Mouse (Mus musculus): ENCODE data around the gene Olfr112.
"Not testable (repeated sequence)": the region's sequence is repeated elsewhere in the genome, so short reads cannot be mapped to it uniquely, and the experiment has no call there.

Olfr112 gene

GRCm38 (mm10) chr17:37569351-37569750 is at the start of gene Olfr112:
TSS of gene Olfr112 (minus strand) at chr17:37569451.
- DNase-seq (ENCODE audit: inconsistent ontology term) = no peak

- no peak for DNase-seq (ENCODE audit: inconsistent ontology term)
These were observed 23.4 kb upstream of the Olfr112 start, which contains the start of gene Olfr114 for GRCm38 (mm10) chr17:37592643-37593042. TSS of gene Olfr114 (minus strand) at chr17:37592743.

DNA sequence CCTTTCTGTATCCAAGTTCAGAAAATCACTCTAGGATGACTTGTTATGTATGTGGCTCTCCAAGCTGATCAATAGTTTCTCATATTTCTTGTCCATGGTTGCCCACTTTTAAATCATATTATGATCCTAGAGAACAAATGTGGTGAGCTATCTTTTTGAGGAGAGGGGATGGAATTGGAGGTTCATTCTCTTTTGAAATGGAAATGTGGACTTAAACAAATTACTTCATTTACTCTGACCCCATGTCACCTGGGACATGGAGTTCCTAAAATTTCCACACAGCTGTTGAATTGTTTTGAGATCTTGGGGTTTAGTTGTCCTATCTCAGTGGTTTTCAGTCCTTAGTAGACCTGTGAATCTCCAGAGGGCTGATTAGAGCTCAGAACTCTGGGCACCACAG is 8.3 kb upstream of the Olfr112 start, which contains the start of gene Olfr113:
Gene Olfr113 (minus strand): TSS at position 101 of the 400 bp plus-strand sequence.
- DNase-seq (ENCODE audit: inconsistent ontology term) = no peak

- no peak for DNase-seq (ENCODE audit: inconsistent ontology term)
These were observed 10.2 kb downstream of the Olfr112 start for GRCm38 (mm10) chr17:37558913-37559615.

- no peak for DNase-seq (ENCODE audit: inconsistent ontology term)
These were observed 25.3 kb downstream of the Olfr112 start for GRCm38 (mm10) chr17:37543800-37544435.

DNA sequence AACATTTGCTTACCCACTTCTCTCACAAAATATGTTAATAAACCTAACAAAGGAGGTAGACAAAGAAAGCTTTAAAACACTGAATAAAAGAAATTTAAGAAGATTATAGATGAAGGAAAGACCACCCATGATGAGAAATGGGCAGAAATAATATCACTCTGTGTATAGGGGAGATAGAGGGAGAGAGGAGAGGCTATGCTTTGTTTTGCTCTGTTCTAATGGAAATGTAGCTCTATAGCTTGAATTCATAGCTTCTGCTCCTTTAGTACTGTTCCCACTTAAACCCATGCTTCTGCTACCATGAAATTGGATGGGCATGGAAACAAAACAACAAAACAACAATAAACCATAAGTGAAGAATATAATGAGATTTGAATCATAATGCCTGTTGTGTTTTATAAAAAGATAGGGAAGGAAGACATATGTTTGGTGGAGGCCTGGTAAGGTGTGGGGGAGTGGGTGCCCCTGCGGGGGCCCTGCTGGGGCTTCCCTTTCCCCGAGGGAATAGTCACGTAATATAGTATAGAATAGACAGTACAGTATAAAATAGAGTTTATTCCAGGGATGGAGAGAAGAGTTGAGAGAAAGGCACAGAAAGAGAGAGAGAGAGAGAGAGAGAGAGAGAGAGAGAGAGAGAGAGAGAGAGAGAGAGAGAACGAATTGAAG is 27.7 kb downstream of the Olfr112 start:
- no peak for DNase-seq (ENCODE audit: inconsistent ontology term)

DNA sequence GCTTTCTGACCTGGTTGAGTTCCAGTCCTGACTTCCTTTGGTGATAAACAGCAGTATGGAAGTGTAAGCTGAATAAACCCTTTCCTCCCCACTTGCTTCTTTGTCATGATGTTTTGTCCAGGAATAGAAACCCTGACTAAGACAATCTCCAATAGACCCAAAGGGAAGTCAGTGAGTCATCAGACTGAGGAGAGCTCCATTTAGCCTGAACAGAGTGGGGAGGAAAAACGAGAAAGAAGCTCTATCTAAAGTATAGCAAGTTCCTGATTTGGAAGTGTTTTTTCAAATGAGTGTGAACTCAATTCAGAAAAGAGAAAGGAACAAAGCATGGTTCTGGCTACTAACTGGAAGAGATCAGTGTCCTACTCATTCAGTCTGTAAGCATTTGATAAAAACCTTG is 30.8 kb downstream of the Olfr112 start:
- not testable (repeated sequence) for DNase-seq (ENCODE audit: inconsistent ontology term)

- DNase-seq (ENCODE audit: inconsistent ontology term) = no peak
These were observed 34.1 kb downstream of the Olfr112 start for GRCm38 (mm10) chr17:37535173-37535572.

DNA sequence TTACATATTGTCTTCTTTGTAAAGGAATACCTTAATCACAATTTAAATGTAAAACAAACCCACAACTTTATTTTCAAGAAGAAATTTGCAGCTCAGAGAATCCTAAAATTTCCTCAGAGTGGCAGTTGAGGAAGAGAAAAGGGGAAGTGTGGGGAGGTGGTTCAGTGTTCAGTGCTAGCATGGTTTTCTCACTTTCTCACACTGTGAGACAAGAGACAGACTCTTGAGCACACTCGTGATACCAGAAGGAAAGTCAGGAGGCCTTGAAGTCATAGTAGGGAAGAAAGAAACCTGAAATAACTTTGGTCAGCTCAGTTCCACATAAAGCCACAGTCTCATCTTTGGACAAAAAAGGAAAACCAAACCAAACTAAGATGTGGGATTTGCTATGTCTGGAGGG is 43.8 kb downstream of the Olfr112 start:
- DNase-seq (ENCODE audit: inconsistent ontology term) = not testable (repeated sequence)

- DNase-seq (ENCODE audit: inconsistent ontology term) = not testable (repeated sequence)
These were observed 44.6 kb downstream of the Olfr112 start for GRCm38 (mm10) chr17:37524612-37525011.

Data from Muller cell, postnatal 12 days (primary cell).